Mouse (Mus musculus) limb, embryonic 14.5 days (tissue): Measurements from ENCODE around the gene Ptprt. TPM values are rescaled to one million over a fixed set of nuclear protein-coding genes. Genes with fewer than 3 reads are reported as not detected.
A peak's percentile ranks its signal among the peaks of the same experiment; 100 is the strongest.

Experiments
- ATAC-seq: fragments of 200-750 bp; cut with Nextera tagmentation; 2 replicates; pipeline ENCODE4 v1.8.0; 2017; ENCODE audit warnings: low read depth, moderate number of reproducible peaks, moderate TSS enrichment; ENCODE audit not compliant: low FRiP score
- DNase-seq: peaks from one replicate; pipeline ENCODE4 v3.0.0-alpha.2; 2015; ENCODE audit warnings: low spot score
- H3K27ac ChIP-seq: fragments of 300-500 bp; sonication (generic); replicated peaks from 2 replicates; pipeline ENCODE4 v1.5.1; 2014; ENCODE audit warnings: low read depth, mild to moderate bottlenecking, low read length, moderate library complexity, mixed read lengths
- H3K27me3 ChIP-seq: fragments of 300-500 bp; sonication (generic); 2 replicates; pipeline ENCODE4 v1.6.1; 2014; ENCODE audit warnings: low read length, mixed read lengths; ENCODE audit not compliant: control insufficient read depth, insufficient read depth
- H3K36me3 ChIP-seq: fragments of 300-500 bp; sonication (generic); 2 replicates; pipeline ENCODE4 v1.6.1; 2014; ENCODE audit warnings: mild to moderate bottlenecking, low read length, moderate library complexity, mixed read lengths; ENCODE audit not compliant: control insufficient read depth, insufficient read depth
- H3K4me1 ChIP-seq: fragments of 300-500 bp; sonication (generic); 2 replicates; pipeline ENCODE4 v1.6.1; 2014; ENCODE audit warnings: antibody characterized with exemption, low read length, mixed read lengths; ENCODE audit not compliant: control insufficient read depth, insufficient read depth
- H3K4me2 ChIP-seq: fragments of 300-500 bp; sonication (generic); replicated peaks from 2 replicates; pipeline ENCODE4 v1.6.1; 2014; ENCODE audit warnings: low read depth, mild to moderate bottlenecking, low read length, moderate library complexity; ENCODE audit not compliant: severe bottlenecking
- H3K4me3 ChIP-seq: fragments of 300-500 bp; sonication (generic); replicated peaks from 2 replicates; pipeline ENCODE4 v1.5.1; 2014; ENCODE audit warnings: low read length
- H3K9ac ChIP-seq: fragments of 300-500 bp; sonication (generic); 2 replicates; pipeline ENCODE4 v1.6.1; 2014; ENCODE audit warnings: mild to moderate bottlenecking, low read depth, low read length, moderate library complexity; ENCODE audit not compliant: severe bottlenecking
- H3K9me3 ChIP-seq: fragments of 300-500 bp; sonication (generic); 2 replicates; pipeline ENCODE4 v1.6.1; 2016; ENCODE audit warnings: low read length; ENCODE audit not compliant: control insufficient read depth
- POLR2A ChIP-seq: fragments of 200-500 bp; IDR thresholded peaks from 2 replicates; pipeline ENCODE4 v1.8.0; 2012; ENCODE audit warnings: inconsistent platforms, mild to moderate bottlenecking, moderate library complexity, borderline replicate concordance; ENCODE audit not compliant: insufficient read depth, insufficient read length; ENCODE audit errors: extremely low read depth
- WGBS: fragments of 180-500 bp; shearing (Covaris S2); extraction: QIAGEN DNeasy Blood & Tissue Kit; methylation state at CpG from one replicate; pipeline ENCODE4 v1.1.7; 2014; 5-methylcytosine and 5-hydroxymethylcytosine counted together
- polyA plus RNA-seq, 2 experiments: library from polyadenylated mRNA; depleted of rRNA in 1 of 2; stranded (reverse) in 1 of 2; unstranded in 1 of 2; fragments of >200 nt; fragmentation: Nextera tagmentation in 1 of 2; extraction: Ambion mirVana in 1 of 2; gene quantifications; 2 replicates each; pipeline versions ENCODE4 v1.2.1 to v1.2.3; 2012 to 2014

The Ptprt gene
- polyA plus RNA-seq, 2 experiments = 2.2 to 3.1 TPM

DNA sequence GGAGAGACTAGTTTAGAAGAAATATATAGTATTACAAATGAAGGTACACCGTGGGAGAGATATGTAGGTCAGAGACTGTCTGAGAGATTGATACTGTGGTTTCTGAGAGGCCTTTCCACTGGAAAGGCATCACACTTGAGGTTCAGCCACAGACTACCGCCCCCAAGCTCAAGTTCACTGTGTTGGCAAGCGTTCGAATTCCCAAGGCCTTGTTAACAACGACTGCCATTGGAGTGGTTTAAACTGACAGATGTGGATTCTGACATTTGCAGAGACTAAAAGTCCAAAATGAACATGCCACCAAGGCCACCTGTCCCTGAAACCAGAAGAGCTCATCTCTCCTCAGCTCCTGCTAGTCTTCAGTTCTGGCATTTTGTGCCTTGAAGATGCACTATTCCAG lies 951.6 kb downstream of the Ptprt start:
- Histone ChIP-seq H3K27ac (no peak overlapping the region), H3K9me3 (no peaks in the 10 kb centered on the region), H3K27me3 (no peaks in the 10 kb centered on the region), H3K4me1 (0 out of 2 replicates have a peak, but pooled peaks cover 6% of the 10 kb centered on the region), H3K36me3 (no peaks in the 10 kb centered on the region), H3K4me3 (no peak overlapping the region), H3K9ac (no peak overlapping the region), H3K4me2 (no peak overlapping the region)
- WGBS = 72% methylated on average over 5 of the region's 5 CpGs
- ATAC-seq (no peak), DNase-seq (no peak)
- no peak for TF ChIP-seq POLR2A

DNA sequence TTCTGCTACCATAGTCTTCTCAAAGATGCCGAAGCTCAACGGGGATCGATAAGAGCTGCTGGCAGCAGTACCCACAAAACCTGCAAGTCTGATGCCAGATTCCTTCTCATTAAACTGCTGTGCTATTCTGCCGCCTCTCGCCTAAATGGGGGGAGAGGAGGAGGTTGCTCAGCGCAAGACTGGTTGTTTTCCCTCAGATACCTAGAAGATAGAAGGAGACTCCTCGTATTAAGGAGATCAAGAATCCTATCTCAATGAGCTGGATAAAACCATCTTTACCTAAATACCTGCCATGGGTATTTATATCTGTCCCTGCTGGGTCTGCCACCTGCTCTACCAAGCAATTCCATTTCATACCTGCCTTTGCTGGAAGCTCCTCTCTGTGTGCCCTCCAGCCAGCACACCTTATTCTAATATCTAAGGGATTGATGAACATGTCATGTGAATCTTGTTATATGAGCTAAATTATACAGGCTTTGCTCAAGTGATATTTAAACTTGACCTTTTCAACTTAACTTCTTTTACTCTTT lies 954.5 kb downstream of the Ptprt start:
- H3K27ac ChIP-seq = no peak overlapping the region
- H3K4me2 ChIP-seq = no peak overlapping the region
- WGBS = 92% methylated on average over 7 of the region's 7 CpGs
- no peaks in the 10 kb centered on the region for H3K36me3 ChIP-seq
- 0 out of 2 replicates have a peak, but pooled peaks cover 6% of the 10 kb centered on the region for H3K4me1 ChIP-seq
- no peak for TF ChIP-seq POLR2A
- H3K9ac ChIP-seq = no peak overlapping the region
- ATAC-seq (no peak), DNase-seq (no peak)
- no peak overlapping the region for H3K4me3 ChIP-seq
- H3K27me3 ChIP-seq = no peaks in the 10 kb centered on the region
- H3K9me3 ChIP-seq = no peaks in the 10 kb centered on the region

DNA sequence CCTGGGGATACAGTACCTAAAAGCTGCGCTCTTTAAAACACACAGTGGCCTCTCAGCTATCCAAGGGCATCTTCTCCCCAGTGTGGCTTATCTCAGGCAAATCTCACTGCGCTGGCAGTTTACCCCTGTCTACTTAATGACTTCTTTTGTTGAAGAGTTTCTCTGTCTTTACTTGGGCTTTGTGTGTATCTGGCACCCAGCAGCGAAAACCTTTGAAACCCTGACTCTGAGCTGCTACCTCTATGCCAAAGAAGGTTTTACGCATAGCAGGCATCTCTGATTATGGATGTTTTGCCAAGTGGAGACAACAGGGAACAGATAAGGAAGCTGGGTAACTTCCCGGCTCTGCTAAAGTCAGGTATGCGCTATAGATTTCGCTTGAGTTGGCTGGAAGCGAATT lies 956.1 kb downstream of the Ptprt start:
- Histone ChIP-seq H3K4me3 (no peak overlapping the region), H3K4me2 (no peak overlapping the region), H3K27ac (no peak overlapping the region), H3K36me3 (no peaks in the 10 kb centered on the region), H3K9ac (no peak overlapping the region), H3K27me3 (no peaks in the 10 kb centered on the region), H3K9me3 (no peaks in the 10 kb centered on the region), H3K4me1 (0 out of 2 replicates have a peak, but pooled peaks cover 3% of the 10 kb centered on the region)
- no peak for TF ChIP-seq POLR2A
- ATAC-seq (no peak), DNase-seq (no peak)
- WGBS = 55% methylated on average over 8 of the region's 8 CpGs

DNA sequence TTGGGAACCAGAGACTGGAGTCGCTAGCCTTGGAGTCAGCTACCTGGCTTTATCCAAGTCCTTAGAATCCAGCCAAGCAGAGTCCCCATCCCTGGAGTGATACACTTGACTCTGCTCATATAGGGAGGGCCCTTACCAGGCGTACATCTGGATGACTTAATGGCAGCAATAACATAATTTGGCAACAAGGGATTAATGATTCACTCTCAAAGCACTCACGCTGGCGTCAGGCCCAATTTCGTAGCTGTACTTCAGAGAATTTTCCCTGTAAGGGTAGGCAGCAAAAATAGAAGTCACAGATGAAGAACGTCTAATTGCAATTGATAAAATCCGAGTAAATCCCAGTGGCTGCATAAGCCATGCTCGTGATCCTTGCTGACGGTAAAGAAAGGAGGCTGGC lies 956.5 kb downstream of the Ptprt start:
- DNase-seq (peak; percentile 62), ATAC-seq (no peak)
- no peaks in the 10 kb centered on the region for H3K9me3 ChIP-seq
- TF ChIP-seq POLR2A = no peak
- H3K4me3 ChIP-seq = no peak overlapping the region
- no peaks in the 10 kb centered on the region for H3K36me3 ChIP-seq
- 39% methylated on average over 9 of the region's 9 CpGs for WGBS
- 0 out of 2 replicates have a peak, but pooled peaks cover 3% of the 10 kb centered on the region for H3K4me1 ChIP-seq
- H3K27ac ChIP-seq = no peak overlapping the region
- no peak overlapping the region for H3K9ac ChIP-seq
- no peak overlapping the region for H3K4me2 ChIP-seq
- no peaks in the 10 kb centered on the region for H3K27me3 ChIP-seq

DNA sequence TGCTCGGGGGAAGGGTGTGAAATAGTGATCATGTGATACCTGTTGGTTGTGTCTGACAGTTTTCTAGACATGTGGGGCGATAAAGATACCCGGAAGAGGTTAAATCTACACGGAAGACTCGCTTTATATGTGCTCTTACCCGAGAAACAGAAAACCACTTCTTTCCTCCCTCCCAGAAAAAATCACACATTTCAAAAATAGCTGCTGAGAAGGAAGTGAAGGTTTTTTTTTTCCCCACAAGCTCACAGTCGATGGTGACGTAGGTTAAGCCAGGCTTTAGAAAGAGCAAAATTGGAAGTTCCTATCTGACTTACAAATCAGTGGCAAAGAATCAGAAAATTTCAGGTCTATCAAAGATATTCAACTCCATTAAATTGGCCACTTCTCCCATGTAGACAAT lies 965.1 kb downstream of the Ptprt start:
- Histone ChIP-seq H3K4me2 (no peak overlapping the region), H3K9me3 (no peaks in the 10 kb centered on the region), H3K4me3 (no peak overlapping the region), H3K36me3 (no peaks in the 10 kb centered on the region), H3K9ac (no peak overlapping the region), H3K27me3 (no peaks in the 10 kb centered on the region), H3K4me1 (no peaks in the 10 kb centered on the region), H3K27ac (no peak overlapping the region)
- TF ChIP-seq POLR2A = no peak
- DNase-seq (no peak), ATAC-seq (no peak)
- WGBS = 82% methylated on average over 8 of the region's 8 CpGs
